Mouse (Mus musculus) common myeloid progenitor, adult 5-6 weeks (primary cell): ENCODE results near the gene Fhl1. TPM values are rescaled to one million over a fixed set of nuclear protein-coding genes. Genes with fewer than 3 reads are reported as not detected.

Experiments used
- ATAC-seq: replicated peaks from 2 replicates; pipeline ENCODE4 v1.8.0; 2016; ENCODE audit warnings: low read depth, mild to moderate bottlenecking, moderate TSS enrichment, inconsistent platforms; ENCODE audit not compliant: poor library complexity, severe bottlenecking
- total RNA-seq: library from RNA; stranded (forward); fragments of 200-1000, 187-1606 nt; gene quantifications from 2 replicates; pipeline ENCODE4 v1.2.3, GENCODE M21; 2017

Gene Fhl1
- total RNA-seq, 1 experiment from 2014 or later, result 1.6 TPM

- peak; percentile 100 for ATAC-seq
These were observed 9.8 kb downstream of the Fhl1 start for GRCm38 (mm10) chrX:56741428-56741827.

GRCm38 (mm10) chrX:56751536-56751935 is 19.9 kb downstream of the Fhl1 start:
- ATAC-seq, result no peak

DNA sequence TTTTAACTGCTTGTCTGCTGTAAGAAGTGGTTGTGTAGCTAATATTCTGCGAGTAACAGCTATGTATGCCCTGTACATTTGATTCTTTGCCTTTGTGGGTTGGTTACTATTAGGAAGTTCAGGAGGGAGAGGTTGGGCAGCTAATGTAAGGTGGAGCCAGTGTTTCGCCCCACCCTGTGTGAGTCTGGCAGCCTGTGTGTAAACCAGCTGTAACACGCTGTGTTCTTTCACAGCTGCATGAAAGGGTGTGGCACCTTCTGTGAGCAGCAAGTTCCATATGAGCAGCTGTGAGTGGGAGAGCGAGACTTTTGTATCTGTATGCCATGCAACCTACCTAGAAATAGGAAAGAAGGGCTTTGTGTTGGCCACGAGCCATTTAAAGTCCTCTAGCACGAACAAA is 20.6 kb downstream of the Fhl1 start:
- ATAC-seq, result no peak

DNA sequence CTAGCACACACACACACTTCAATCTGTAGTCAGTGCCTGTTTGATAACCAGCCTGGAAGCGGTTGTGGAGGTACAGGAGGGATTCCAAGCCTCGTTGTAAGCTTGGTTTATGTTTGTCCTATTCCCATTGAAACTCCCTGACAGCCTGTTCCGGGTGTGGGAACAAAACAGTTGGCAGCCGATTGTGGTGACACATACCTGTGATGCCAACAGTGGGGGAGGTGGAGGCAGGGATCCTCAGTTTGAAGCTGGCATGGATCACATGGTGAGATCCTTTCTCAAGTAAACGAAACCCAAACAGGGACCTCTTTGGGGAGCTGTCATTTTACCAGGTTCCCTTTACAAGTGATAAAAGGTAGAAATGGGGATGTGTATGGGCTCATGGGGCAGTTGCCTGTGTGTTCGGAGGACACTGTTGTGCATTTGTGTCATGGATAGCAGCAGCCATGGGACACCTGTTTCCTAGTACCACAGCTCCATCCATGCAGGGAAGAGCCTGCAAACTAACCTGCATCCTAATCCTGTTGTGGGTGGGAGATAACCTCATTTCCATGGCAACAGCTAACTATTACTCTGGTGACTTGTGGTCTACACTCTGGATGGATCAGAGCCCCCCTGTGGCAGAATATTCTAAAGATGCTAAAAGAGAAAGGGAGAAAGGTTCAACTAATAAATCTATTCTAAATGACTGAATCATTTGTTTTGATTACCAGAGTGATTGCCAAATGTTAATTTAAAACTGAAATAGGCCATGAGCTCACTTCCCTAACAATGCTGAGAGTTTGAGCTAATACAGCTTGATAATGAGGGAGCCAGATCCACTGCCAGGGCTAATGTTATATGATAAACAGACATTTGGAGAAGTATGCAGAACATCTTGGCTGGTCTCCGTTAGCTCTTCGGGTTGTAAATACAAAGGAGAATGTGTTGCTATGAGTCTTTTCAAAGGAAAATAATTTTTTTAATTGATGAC is 22.0 kb downstream of the Fhl1 start:
- ATAC-seq, result no peak

- ATAC-seq, result peak; percentile 62
These were observed 24.1 kb downstream of the Fhl1 start for GRCm38 (mm10) chrX:56755646-56756045.

DNA sequence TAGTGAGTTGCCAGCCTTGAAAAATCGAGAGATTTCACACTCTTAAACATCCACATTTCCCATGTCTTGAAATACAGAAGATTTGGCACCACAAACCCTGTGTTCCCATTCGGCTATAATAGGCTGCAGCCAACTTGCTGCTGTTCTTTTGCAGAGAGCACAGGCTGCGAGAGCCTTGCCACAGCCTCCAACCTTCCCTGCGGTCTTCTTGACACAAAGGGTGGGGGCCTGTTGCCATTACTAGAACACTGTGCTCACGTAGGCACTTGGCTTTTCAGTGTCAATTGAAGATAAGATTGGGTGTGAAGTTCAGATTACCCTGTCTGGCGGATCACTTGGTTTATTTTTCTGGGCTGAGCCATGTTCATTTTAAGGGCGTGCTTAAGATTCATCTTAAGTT is 24.8 kb downstream of the Fhl1 start:
- no peak for ATAC-seq

DNA sequence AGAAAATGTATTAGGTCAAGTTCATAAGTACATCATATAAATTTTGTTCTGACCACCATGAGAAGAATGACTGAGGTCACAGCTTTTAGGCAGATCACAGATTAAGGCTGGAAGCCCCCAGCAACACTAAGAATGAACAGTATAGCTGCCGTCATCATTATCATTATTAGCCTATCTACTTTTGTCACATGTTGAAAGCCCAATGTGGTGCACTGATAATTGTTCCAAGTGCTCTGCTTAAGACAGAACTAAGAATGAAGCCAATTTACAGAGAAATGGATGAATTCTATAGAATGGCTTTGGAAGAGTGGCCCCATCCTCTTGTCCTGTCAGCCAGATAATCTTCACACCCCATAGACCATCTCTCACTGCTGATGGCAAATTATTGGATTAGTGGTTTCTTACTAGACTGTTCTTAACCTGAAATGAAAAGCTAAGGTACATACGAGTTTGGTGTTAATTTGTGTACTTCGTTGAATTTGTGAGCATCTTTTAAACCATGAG is 28.7 kb downstream of the Fhl1 start:
- ATAC-seq, result no peak

DNA sequence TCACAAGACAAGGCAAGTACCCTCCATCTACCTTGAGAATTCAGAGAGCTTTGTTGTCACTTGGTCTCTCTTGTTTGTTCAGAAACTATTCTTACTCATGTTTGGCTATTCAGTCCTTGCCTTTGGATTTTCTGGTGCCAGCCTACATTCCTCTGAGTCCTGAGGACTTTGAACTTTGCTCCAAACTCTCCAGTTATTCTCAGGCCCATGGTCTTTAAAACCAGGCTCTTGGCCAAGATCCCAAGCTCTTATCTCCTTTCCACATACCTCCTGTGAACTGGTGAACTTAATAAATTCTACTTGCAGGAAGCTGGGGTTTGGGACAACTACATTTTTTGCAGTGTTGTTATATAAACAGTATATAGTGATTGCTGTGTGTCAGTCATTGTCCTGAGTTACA is 38.3 kb downstream of the Fhl1 start:
- no peak for ATAC-seq

DNA sequence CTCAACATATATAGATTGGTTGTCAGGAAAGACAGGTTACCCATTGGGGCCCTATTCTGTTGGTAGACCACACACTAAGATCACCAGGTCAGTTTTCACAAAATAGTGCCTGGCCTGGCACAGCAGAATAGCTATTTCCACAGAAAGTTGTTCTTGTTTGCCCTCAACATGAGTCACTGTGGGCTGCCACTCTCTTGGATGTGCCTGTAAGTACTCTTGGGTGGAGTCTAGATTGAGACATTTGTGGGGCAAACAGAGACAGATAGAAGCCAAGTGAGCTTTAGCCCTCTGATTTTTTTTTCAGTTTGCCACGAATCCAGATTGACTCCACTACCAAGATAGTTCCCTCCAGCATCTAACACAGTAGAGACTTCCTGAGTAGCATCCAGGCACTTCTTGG is 40.2 kb downstream of the Fhl1 start:
- no peak for ATAC-seq

DNA sequence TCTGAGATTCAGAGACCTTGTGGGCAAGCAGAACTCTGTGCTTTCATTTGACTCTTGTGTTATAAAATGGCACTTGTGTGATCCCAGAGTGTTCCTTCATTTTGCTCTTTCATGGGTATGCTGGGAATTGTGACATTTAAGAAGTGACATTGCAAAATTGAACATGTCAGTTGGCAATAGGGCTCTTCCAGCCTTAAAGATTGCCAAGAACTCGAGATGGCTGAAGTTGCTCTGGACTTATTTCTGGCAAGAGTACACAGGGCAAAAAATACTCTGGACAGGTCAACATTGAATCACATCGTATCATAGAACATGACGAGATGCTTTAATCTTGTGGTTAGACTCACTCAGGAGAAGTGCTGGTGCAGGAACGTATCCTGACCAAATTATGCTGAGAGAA is 41.7 kb downstream of the Fhl1 start:
- ATAC-seq, result no peak

DNA sequence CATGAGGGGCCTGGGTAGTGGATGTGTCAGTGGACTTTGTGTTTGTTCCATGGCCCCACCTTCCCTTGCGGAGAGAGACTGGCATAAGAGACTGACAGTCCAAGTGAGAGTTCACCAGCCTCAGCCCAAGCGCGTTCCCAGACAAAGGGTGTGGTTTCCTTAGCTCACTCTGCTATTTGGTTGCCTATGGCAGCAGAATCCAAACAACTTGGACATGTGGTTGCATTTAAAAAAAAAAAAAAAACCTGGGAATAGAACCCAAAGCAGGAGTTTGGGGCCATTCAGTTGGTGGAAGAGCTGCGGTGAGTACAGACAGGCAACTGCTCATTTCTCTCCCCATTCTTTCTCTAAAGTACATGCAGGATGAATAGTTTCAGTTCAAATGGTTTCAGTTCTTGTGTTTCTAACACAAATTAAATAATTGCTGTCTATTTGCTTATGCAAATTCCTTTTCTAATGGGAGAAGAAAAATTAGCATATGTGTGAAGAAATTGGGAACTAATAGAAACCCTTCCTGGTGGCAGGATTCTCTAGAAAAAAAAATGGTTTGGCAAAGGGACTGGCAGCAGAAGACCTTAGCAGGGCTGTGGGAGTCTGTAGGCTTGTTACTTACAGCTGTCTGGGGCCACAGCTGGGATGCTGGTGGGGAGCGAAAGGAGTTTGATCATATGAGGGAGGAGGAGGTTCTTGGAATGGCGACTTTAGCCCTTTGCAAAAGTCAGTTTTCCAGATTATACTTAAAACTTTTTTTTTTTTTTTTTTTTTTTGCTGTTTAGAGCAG is 54.9 kb downstream of the Fhl1 start:
- ATAC-seq, result 0 out of 2 replicates have a peak, but pooled peaks have one; percentile 18

GRCm38 (mm10) chrX:56787486-56787885 is 55.9 kb downstream of the Fhl1 start:
- no peak for ATAC-seq

GRCm38 (mm10) chrX:56790591-56790990 is 59.0 kb downstream of the Fhl1 start:
- no peak for ATAC-seq

DNA sequence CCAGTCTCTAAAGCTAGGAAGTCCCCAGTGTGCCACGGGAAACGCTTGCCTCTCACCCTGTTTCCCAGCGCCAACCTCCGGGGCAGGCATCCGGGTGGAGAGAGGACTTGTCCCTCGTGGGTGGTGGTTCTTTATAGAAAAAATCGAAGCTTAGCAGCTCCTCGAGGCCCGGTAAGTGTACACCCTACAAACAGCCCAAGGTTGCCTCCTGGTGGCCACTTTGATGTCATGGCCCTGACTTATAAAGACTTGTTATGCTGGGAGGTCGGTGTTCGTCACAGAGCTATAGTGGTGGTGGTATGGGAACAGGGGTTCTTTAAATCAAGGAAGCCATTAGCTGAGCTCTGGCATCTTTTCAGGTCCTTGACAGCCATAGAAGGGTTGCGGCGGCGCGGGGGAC is 59.7 kb downstream of the Fhl1 start:
- peak; percentile 73 for ATAC-seq

DNA sequence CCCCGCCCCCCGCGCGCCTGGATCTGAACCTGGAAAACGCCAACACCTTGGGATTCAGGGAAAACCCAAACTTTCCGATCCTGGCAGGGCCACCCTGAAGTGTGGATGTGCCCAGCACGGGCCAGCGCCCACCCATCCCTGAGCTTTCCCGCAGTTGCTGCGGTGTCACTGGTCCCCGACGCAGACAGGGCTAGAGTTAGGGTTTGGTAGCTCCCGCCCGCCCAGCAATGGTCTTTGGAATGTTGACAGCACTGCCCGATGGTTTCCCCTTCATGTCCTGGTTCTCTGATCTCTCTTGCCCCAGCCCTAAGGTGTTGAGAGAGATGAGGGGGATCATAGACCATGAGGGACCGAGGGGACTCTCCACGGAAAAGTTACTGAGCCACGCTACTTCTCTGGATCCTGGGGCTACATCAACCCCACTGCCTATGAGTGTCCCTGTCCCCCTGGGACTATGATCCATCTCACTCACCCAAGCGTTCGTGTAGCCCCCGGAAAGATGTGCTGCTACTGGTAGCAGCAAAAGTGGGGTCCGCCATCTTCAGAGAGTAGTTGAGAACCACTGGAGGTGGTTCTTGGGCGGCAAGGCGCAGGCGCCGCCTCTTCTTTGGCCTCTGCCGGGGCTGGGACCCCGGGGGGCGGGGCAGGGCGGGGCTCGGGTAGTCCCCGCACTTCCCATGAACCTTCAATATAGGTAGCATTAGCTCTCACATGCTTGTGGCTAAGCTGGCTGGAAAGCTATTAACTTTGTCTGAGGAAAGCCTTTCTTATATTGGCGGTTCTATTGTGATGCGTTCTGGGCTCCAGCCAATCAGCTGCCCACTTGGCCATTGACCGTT is 90.4 kb downstream of the Fhl1 start, which contains the start of gene Map7d3:
Map7d3 (minus strand) TSS at position 562 of the 839 bp plus-strand sequence.
- peak; percentile 83 for ATAC-seq

GRCm38 (mm10) chrX:56827492-56827891 is 95.9 kb downstream of the Fhl1 start:
- ATAC-seq, result peak; percentile 93

DNA sequence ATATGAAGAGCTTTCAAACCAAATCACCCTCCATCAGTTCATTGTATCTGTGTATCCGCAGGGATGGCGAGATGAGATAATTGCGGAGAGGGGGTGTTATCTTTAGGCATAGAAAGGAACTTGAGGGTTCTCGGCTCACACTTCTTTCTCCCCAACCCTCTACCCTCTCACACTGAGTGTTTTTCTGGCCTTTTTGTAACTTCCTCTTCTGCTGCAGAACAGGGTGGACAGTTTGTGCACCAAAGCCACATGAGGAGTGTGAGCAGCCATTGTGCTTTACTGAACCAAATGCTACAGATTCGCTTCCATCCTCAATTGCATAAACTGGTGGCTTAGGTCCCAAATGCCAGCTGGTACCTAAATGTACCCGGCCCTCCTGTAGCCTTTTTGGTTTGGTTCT is 104.3 kb downstream of the Fhl1 start:
- peak; percentile 73; the same call in 1 of the 2 replicates for ATAC-seq

- ATAC-seq, result no peak
These were observed 107.8 kb downstream of the Fhl1 start for GRCm38 (mm10) chrX:56839369-56839768.

DNA sequence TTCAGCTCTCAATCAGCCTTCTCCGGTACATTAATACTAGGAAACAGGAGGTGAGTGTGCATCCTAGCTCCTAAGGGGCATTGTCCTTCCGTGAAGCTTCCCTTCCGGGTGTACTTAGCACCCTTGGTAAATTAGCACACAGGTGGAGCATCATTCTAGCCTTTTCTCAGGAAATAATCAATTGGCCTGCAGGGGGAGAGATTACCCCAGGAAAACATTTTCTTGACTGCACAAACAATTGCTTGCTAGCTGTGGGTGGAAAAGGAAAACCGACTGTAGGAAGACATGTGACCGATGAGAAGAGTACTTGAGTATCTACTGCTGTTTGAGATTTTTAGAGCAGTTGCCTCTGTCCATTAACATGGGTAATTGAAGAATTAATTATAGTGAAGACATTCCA is 109.7 kb downstream of the Fhl1 start:
- ATAC-seq, result no peak
